Mouse (Mus musculus) CH12.LX (cell line): ENCODE measurements around the gene Pak1.

ENCODE experiments used
- CHD2 ChIP-seq: IDR thresholded peaks from 2 replicates; pipeline ENCODE4 v1.6.1; 2011; ENCODE audit warnings: low read length, improper control_type of control experiment
- CTCF ChIP-seq, 2 experiments: IDR thresholded peaks in 1 of 2; conservative IDR thresholded peaks in 1 of 2; 2 replicates each; pipeline ENCODE4 v1.5.1; 2011 to 2012; ENCODE audit warnings: low read depth in 2 of 2, low read length in 2 of 2, improper control_type of control experiment in 1 of 2, inconsistent platforms in 1 of 2, mild to moderate bottlenecking in 1 of 2, moderate library complexity in 1 of 2
- ETS1 ChIP-seq: conservative IDR thresholded peaks from 2 replicates; pipeline ENCODE4 v1.6.1; 2012; ENCODE audit warnings: low read depth, mild to moderate bottlenecking, inconsistent platforms, low read length, improper control_type of control experiment, moderate library complexity
- GABPA ChIP-seq: IDR thresholded peaks from 2 replicates; pipeline ENCODE4 v1.6.1; 2012; ENCODE audit warnings: low read depth, low read length, improper control_type of control experiment, inconsistent platforms; ENCODE audit not compliant: insufficient replicate concordance
- MAFK ChIP-seq: IDR thresholded peaks from 2 replicates; pipeline ENCODE4 v1.6.1; 2011; ENCODE audit warnings: low read length, improper control_type of control experiment; ENCODE audit not compliant: insufficient replicate concordance
- MAX ChIP-seq: IDR thresholded peaks from 2 replicates; pipeline ENCODE4 v1.6.1; 2011; ENCODE audit warnings: low read length, improper control_type of control experiment
- POLR2A ChIP-seq: IDR thresholded peaks from 2 replicates; pipeline ENCODE4 v1.6.1; 2011; ENCODE audit warnings: low read depth, mild to moderate bottlenecking, improper control_type of control experiment, low read length
- POLR2AphosphoS2 ChIP-seq: IDR thresholded peaks from 2 replicates; pipeline ENCODE4 v1.6.1; 2011; ENCODE audit warnings: low read depth, low read length, improper control_type of control experiment
- RCOR1 ChIP-seq: conservative IDR thresholded peaks from 2 replicates; pipeline ENCODE4 v1.6.1; 2012; ENCODE audit warnings: low read depth, mild to moderate bottlenecking, inconsistent platforms, low read length, improper control_type of control experiment
- SIN3A ChIP-seq: IDR thresholded peaks from 2 replicates; pipeline ENCODE4 v1.6.1; 2012; ENCODE audit warnings: low read length, improper control_type of control experiment, inconsistent platforms
- USF1 ChIP-seq: IDR thresholded peaks from 2 replicates; pipeline ENCODE4 v1.6.1; 2014; ENCODE audit warnings: low read depth, mild to moderate bottlenecking, inconsistent platforms, low read length, improper control_type of control experiment
- ZKSCAN1 ChIP-seq: IDR thresholded peaks from 2 replicates; pipeline ENCODE4 v1.6.1; 2012; ENCODE audit warnings: low read depth, inconsistent platforms, low read length, improper control_type of control experiment, borderline replicate concordance
- ZMIZ1 ChIP-seq: IDR thresholded peaks from 2 replicates; pipeline ENCODE4 v1.6.1; 2012; ENCODE audit warnings: low read depth, mild to moderate bottlenecking, inconsistent platforms, low read length, improper control_type of control experiment

- no peak for TF ChIP-seq ZMIZ1
- TF ChIP-seq USF1 = no peak
- TF ChIP-seq CTCF (conservative IDR thresholded peaks at IDR 0.05 in 1 of 2, IDR thresholded peaks at IDR 0.05 in 1 of 2; ENCODE audit: low read depth in 2 of 2, low read length in 2 of 2) = no peak
- TF ChIP-seq MAX = no peak
- no peak for TF ChIP-seq CHD2
- TF ChIP-seq POLR2AphosphoS2 = no peak
- no peak for TF ChIP-seq POLR2A
- TF ChIP-seq SIN3A = no peak
- TF ChIP-seq ETS1 = no peak
- no peak for TF ChIP-seq RCOR1
- TF ChIP-seq ZKSCAN1 = no peak
- TF ChIP-seq MAFK = no peak
- TF ChIP-seq GABPA = no peak
Measured at GRCm38 (mm10) chr7:97741756-97742291, 46.5 kb upstream of the Pak1 start.
